Mouse (Mus musculus): Measurements from ENCODE around the gene Gcsam.
A peak's percentile ranks its signal among the peaks of the same experiment; 100 is the strongest.

Gcsam gene

DNA sequence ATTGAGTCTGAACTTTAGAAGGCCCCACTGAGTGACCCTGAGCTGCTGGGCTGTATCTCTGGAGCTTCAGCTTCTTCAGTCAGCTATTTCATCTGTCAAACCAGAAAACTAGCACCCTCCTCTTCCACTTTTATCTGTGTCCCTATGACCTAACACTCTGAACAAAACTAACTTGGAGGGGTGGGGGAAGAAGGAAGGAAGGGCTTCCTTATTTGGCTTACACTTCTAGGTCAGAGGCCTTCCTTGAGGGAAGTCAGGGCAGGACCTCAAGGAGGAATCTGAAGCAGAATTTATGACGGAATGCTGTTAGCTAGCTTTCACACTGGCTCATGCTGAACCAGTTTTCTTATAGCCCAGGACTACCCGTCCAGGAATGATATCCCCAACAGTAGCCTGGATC, 41.3 kb downstream of the Gcsam start:
- no peak for DNase-seq (ENCODE audit: low read depth)

DNA sequence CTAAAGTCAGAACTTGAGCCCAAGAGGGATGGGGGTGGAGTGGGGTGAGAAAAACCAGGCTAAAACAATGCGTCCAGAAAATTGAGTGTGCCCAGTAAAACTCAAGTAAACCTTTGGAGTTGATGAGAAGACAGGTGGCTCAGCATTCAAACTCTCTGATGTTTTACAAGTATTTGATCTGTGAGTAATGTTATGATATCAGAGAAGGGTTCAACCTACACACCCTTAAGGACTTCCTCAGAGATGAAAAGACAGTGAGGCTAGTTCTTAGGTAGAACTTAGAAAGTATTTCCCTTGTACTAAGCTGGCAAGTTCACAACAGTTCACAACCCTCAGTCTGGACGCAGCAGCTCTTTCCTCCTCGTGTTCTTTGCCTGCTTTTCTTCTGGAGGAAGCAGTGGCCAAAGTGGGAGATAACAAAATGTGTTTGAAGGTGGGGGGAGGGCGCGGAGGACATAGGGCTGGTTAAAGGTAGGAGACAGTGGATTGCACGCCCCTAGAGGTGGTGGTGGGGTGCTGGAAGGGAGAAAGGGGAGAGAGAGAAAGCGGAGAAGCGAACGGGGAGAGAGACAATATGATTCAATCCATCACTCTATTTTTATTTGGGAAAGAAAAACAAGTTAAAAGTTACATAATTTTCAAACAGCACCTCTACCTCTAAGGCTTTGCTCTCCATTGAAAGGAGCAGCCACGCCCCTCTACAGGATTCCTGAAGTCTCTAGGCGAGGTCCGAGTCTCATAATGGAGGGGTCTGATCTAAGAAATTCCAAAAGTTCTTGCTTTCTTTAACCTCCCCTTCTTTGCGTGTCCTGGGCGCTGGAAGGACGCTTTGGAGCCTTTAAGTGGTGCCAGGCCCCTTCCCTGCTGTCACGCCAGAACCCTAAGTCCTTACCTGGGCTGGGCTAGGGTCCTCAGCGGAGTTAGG, 43.1 kb downstream of the Gcsam start:
- DNase-seq (ENCODE audit: low read depth) = peak; percentile 13

DNA sequence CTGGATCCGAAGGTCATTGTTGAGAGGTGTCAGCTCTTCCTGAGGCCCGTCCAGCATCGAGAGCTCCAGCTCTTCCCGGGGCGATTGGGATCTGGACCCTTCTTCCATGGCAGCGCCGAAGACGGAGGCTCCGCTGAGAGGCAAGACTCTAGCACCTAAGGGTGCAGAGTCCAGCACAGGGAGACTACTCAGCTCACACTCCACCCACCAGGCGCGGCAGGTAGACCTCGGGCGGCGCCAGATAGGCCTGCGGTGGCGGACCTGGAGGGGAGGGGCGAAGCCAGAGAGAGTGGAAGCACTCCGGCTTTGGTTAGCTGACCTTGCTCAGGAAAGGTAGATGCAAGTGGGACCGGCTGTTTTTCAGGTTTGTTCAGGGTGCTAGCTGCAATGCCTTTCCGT, 43.8 kb downstream of the Gcsam start, which contains the start of gene BC016579:
TSS of gene BC016579 (minus strand) at position 135 of the 399 bp plus-strand sequence.
- DNase-seq (ENCODE audit: low read depth) = no peak

DNA sequence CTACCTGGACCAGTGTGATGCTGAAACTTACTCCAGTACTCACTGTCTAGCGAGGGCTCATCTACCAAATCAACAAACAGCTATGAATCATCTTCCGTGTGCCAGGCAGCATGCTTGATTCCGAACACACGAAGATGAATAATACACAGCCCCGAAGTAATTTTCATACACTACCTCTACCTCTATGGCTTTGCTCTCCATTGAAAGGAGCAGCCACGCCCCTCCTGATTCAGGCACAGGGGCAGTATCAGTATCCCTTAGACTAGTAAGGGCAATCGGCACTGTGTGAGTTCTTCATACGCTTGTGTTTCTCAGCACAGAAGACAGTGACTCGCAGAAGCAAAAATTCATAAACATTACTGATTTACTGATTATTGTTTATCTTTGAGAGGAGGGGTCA, 44.3 kb downstream of the Gcsam start:
- DNase-seq (ENCODE audit: low read depth) = no peak

DNA sequence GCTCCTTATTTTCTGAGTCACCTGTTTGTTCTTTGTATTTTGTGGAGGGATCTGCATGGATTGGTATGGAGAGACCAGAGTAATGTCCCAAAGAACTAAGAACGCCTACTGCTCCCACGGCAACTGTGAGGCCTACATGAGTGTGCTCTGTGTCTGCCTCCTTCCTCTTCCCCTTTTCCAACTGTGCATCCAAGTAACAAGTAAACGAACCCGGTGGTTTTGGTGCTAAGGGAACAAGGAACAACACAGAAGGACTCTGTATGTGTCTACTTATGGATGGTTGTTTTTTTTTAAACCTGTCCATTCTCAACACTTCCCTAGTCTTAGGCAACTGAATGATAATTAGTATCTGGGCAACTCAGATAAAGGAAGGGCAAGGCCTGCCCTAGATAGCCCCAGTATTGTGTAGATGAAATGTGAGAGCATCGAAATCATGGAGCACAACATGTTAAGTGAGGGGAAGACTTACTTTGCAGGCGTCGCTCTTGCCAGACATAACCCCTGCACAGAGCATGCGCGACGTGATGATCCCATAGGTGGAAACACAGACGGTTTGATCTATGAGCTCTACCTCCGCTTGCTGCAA, 47.5 kb downstream of the Gcsam start:
- DNase-seq (ENCODE audit: low read depth) = no peak

DNA sequence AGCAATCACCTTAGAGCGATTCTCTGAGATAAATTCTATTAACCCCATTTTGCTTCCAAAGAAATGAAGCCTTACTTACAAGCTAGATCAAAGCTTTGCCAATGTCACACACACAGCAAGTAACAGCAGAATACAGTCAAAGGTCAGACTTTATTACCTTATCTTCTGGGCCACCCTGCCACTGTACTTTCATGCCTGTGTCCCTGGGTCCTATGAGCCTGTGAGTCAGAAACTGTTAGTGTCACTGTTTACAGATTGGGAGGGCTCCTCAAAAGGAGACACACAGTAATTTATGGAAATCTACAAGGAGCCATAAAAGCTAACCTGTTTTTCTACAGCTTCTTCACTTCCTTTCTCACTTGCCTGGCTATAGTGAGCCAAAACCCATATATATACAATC, 48.1 kb downstream of the Gcsam start:
- no peak for DNase-seq (ENCODE audit: low read depth)

DNA sequence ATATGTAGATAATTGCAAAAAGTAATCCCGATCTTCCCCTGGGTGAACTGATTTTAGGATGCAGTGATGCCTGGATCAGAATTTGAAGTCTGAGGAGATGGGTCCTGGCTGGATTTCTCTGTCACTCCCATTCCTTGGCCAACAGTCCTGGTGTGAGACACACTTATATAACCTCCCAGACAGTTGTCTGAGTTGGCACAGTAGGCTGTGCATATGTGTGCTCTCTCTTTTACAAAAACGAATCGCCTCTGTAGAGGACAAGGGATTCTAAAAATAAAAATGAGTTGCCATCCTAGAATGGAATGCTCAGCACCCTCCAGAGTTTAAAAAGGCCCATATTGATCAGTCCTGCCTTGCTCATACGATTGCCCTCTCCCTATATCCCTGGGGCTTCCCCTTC, 49.4 kb downstream of the Gcsam start:
- DNase-seq (ENCODE audit: low read depth) = no peak

DNA sequence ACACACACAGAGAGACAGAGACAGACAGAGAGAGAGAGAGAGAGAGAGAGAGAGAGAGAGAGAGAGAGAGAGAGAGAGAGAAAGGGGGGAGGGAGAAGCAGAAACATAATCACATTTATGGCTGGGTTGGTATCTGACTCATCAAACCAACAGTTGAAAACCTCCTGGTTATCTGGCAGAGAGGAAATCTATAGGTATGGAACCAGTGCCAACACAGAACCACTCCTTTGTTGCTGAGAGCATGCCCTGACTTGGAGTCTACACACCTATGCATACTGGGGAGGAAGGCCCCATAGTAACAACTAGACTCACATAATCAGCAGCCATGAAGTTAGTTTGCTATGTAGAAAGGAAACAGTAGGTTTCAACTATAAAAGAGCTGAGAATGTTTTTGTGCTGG, 52.2 kb downstream of the Gcsam start:
- DNase-seq (ENCODE audit: low read depth) = no peak

DNA sequence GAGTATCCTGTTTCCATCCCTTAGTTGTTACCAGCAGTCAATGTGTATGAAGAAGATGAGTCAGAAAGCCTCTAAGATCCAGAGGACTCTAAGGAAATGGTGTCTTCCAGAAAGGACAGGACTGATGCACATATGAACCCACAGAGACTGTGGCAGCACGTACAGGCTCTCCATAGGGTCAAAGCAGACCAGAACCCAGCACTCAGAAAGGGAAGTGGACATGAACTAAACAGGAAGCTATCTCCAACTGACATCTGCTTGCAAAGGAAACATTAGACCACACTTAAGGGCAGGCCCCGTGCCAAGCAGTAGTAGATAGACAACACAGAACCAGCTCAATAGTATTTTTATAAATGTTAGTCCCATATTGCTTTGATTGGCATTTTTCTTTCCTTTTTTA, 56.0 kb downstream of the Gcsam start:
- peak; percentile 14 for DNase-seq (ENCODE audit: low read depth)

DNA sequence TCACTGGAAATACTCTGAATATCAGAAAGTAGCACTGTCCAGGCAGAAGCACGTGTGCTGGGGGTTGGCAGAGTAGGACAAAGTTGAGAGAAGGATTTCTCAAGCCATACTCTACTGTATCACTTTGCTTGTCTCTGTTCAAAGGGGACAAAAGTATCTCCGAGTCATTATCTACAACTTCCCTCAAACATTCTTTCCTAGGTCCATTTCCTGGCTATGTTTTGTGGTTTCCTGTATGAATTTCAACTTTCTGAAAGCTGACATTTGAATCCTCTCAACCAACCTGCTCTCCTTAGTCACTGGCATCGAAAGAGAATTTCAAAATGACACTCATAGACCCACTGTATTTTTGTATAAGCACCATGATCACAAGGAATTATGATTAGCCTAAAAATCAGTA, 58.0 kb downstream of the Gcsam start:
- DNase-seq (ENCODE audit: low read depth) = no peak

DNA sequence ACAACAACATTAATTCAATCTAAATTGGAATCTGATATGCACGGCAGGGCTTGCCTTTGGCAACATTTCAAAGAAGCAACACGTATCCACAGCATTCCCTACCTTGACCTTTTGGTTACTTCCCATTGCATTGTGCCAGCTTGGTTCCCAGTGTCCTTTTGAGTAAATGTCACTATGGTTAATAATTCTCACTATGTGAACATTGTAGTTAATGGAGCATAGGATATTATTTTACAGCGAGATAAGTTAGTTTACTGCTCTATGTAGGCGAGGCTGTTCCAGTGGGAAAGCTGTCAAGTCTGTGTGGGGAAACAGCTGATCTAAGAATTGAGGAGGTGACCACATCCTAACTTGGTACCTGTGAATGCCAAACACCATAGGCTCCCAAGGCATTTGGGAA, 59.8 kb downstream of the Gcsam start:
- no peak for DNase-seq (ENCODE audit: low read depth)
